Mouse (Mus musculus): ENCODE data around the gene Acin1. TPM values are rescaled to one million over a fixed set of nuclear protein-coding genes. Genes with fewer than 3 reads are reported as not detected.
A peak's percentile ranks its signal among the peaks of the same experiment; 100 is the strongest.
"Not testable (repeated sequence)": the region's sequence is repeated elsewhere in the genome, so short reads cannot be mapped to it uniquely, and the experiment has no call there.

Acin1 gene
- polyA plus RNA-seq, 1 experiment from 2014 or later = 111 TPM

- Histone ChIP-seq H3K4me3 (replicated peaks) (peak overlapping the region; percentile 90), H3K9ac (peak overlapping the region; percentile 82), H3K4me1 (no peaks in the 10 kb centered on the region; the same call in 1 of the 2 replicates), H3K36me3 (peaks cover 12% of the 10 kb centered on the region), H3K27me3 (replicated peaks) (no peaks in the 10 kb centered on the region), H3K27ac (peak overlapping the region; percentile 53), H3K4me2 (peak overlapping the region; percentile 65), H3K9me3 (no peaks in the 10 kb centered on the region)
- WGBS = 1% methylated on average over 38 of the region's 38 CpGs
- ATAC-seq (ENCODE audit: insufficient read depth, low FRiP score, low read depth) = peak; percentile 28; the same call in 1 of the 2 replicates
Measured at GRCm38 (mm10) chr14:54617152-54617896, 69.4 kb downstream of the Acin1 start.

GRCm38 (mm10) chr14:54616226-54616825 is 70.4 kb downstream of the Acin1 start:
- Histone ChIP-seq H3K27me3 (replicated peaks) (no peaks in the 10 kb centered on the region), H3K27ac (no peak overlapping the region), H3K4me2 (0 out of 2 replicates have a peak overlapping the region, but pooled peaks have one; percentile 65), H3K36me3 (peaks cover 16% of the 10 kb centered on the region), H3K4me1 (no peaks in the 10 kb centered on the region; the same call in 1 of the 2 replicates), H3K9ac (no peak overlapping the region), H3K9me3 (no peaks in the 10 kb centered on the region), H3K4me3 (replicated peaks) (no peak overlapping the region)
- WGBS = 93% methylated on average over 16 of the region's 16 CpGs
- ATAC-seq (ENCODE audit: insufficient read depth, low FRiP score, low read depth) = no peak

GRCm38 (mm10) chr14:54614130-54614529 is 72.6 kb downstream of the Acin1 start:
- 89% methylated on average over 16 of the region's 16 CpGs for WGBS
- not testable (repeated sequence) for H3K4me3 ChIP-seq (replicated peaks); H3K9ac ChIP-seq; H3K4me1 ChIP-seq; H3K4me2 ChIP-seq; ATAC-seq (ENCODE audit: insufficient read depth, low FRiP score, low read depth); H3K27me3 ChIP-seq (replicated peaks); H3K9me3 ChIP-seq; H3K27ac ChIP-seq
- peaks cover 16% of the 10 kb centered on the region for H3K36me3 ChIP-seq

GRCm38 (mm10) chr14:54610648-54611047 is 76.1 kb downstream of the Acin1 start:
- H3K36me3 ChIP-seq = peaks cover 16% of the 10 kb centered on the region
- no peaks in the 10 kb centered on the region for H3K27me3 ChIP-seq (replicated peaks)
- WGBS = 79% methylated on average over 6 of the region's 6 CpGs
- H3K9me3 ChIP-seq = no peaks in the 10 kb centered on the region
- no peak overlapping the region for H3K27ac ChIP-seq
- H3K4me2 ChIP-seq = no peak overlapping the region
- H3K9ac ChIP-seq = no peak overlapping the region
- no peaks in the 10 kb centered on the region for H3K4me1 ChIP-seq
- ATAC-seq (ENCODE audit: insufficient read depth, low FRiP score, low read depth) = no peak
- no peak overlapping the region for H3K4me3 ChIP-seq (replicated peaks)

- Histone ChIP-seq H3K9ac (no peak overlapping the region), H3K4me1 (no peaks in the 10 kb centered on the region), H3K27ac (no peak overlapping the region), H3K9me3 (no peaks in the 10 kb centered on the region), H3K27me3 (replicated peaks) (no peaks in the 10 kb centered on the region), H3K36me3 (peaks cover 16% of the 10 kb centered on the region), H3K4me2 (no peak overlapping the region), H3K4me3 (replicated peaks) (no peak overlapping the region)
- 81% methylated on average over 4 of the region's 4 CpGs for WGBS
- ATAC-seq (ENCODE audit: insufficient read depth, low FRiP score, low read depth) = no peak
Measured at GRCm38 (mm10) chr14:54609962-54610361, 76.8 kb downstream of the Acin1 start.

- no peak for ATAC-seq (ENCODE audit: insufficient read depth, low FRiP score, low read depth)
- H3K9me3 ChIP-seq = no peaks in the 10 kb centered on the region
- peaks cover 13% of the 10 kb centered on the region for H3K36me3 ChIP-seq
- 53% methylated on average over 4 of the region's 4 CpGs for WGBS
- no peak overlapping the region; the same call in 1 of the 2 replicates for H3K27ac ChIP-seq
- H3K4me2 ChIP-seq = no peak overlapping the region
- no peak overlapping the region for H3K9ac ChIP-seq
- peaks cover 4% of the 10 kb centered on the region; the same call in 1 of the 2 replicates for H3K4me1 ChIP-seq
- no peak overlapping the region for H3K4me3 ChIP-seq (replicated peaks)
- no peaks in the 10 kb centered on the region for H3K27me3 ChIP-seq (replicated peaks)
Measured at GRCm38 (mm10) chr14:54609245-54609644, 77.5 kb downstream of the Acin1 start.

GRCm38 (mm10) chr14:54607226-54607625 is 79.5 kb downstream of the Acin1 start:
- Histone ChIP-seq H3K9ac (no peak overlapping the region), H3K27me3 (replicated peaks) (no peaks in the 10 kb centered on the region), H3K9me3 (no peaks in the 10 kb centered on the region), H3K4me1 (peaks cover 4% of the 10 kb centered on the region; the same call in 1 of the 2 replicates), H3K36me3 (0 out of 2 replicates have a peak, but pooled peaks cover 4% of the 10 kb centered on the region), H3K27ac (no peak overlapping the region), H3K4me3 (replicated peaks) (no peak overlapping the region), H3K4me2 (no peak overlapping the region)
- no peak for ATAC-seq (ENCODE audit: insufficient read depth, low FRiP score, low read depth)
- 51% methylated on average over 8 of the region's 8 CpGs for WGBS

GRCm38 (mm10) chr14:54605752-54606321 is 80.9 kb downstream of the Acin1 start, which contains the start of gene 4931414P19Rik:
TSS of gene 4931414P19Rik (minus strand) at chr14:54605993.
- Histone ChIP-seq H3K4me1 (peaks cover 4% of the 10 kb centered on the region; the same call in 1 of the 2 replicates), H3K4me3 (replicated peaks) (peak within 1 kb of the TSS; percentile 53), H3K27ac (peak within 1 kb of the TSS; percentile 85), H3K36me3 (no peaks in the 10 kb centered on the region), H3K9ac (peak within 1 kb of the TSS; percentile 46; the same call in 1 of the 2 replicates), H3K9me3 (no peaks in the 10 kb centered on the region), H3K4me2 (peak within 1 kb of the TSS; percentile 69), H3K27me3 (replicated peaks) (no peaks in the 10 kb centered on the region)
- ATAC-seq (ENCODE audit: insufficient read depth, low FRiP score, low read depth) = peak; percentile 59
- WGBS = under 1% methylated on average over 38 of the region's 39 CpGs

GRCm38 (mm10) chr14:54603686-54604085 is 83.0 kb downstream of the Acin1 start:
- Histone ChIP-seq H3K4me3 (replicated peaks) (peak overlapping the region; percentile 59), H3K9ac (no peak overlapping the region)

GRCm38 (mm10) chr14:54603038-54603654 is 83.6 kb downstream of the Acin1 start:
- Histone ChIP-seq H3K9ac (peak overlapping the region; percentile 58; the same call in 1 of the 2 replicates), H3K27me3 (replicated peaks) (no peaks in the 10 kb centered on the region), H3K9me3 (no peaks in the 10 kb centered on the region), H3K27ac (peak overlapping the region; percentile 93), H3K4me3 (replicated peaks) (peak overlapping the region; percentile 59), H3K36me3 (no peaks in the 10 kb centered on the region), H3K4me1 (peaks cover 4% of the 10 kb centered on the region; the same call in 1 of the 2 replicates), H3K4me2 (peak overlapping the region; percentile 53)
- WGBS = under 1% methylated on average over 46 of the region's 46 CpGs
- peak; percentile 98 for ATAC-seq (ENCODE audit: insufficient read depth, low FRiP score, low read depth)

More at GRCm38 (mm10) chr14:54603686-54604085, 83.0 kb downstream of the Acin1 start:
- H3K9me3 ChIP-seq = no peaks in the 10 kb centered on the region
- 81% methylated on average over 8 of the region's 8 CpGs for WGBS
- H3K27ac ChIP-seq = peak overlapping the region; percentile 42; the same call in 1 of the 2 replicates
- H3K36me3 ChIP-seq = no peaks in the 10 kb centered on the region
- H3K4me2 ChIP-seq = peak overlapping the region; percentile 53
- no peak for ATAC-seq (ENCODE audit: insufficient read depth, low FRiP score, low read depth)
- H3K27me3 ChIP-seq (replicated peaks) = no peaks in the 10 kb centered on the region
- peaks cover 4% of the 10 kb centered on the region; the same call in 1 of the 2 replicates for H3K4me1 ChIP-seq

GRCm38 (mm10) chr14:54602613-54603012 is 84.1 kb downstream of the Acin1 start:
- no peaks in the 10 kb centered on the region for H3K36me3 ChIP-seq
- H3K27ac ChIP-seq = peak overlapping the region; percentile 93
- peak overlapping the region; percentile 53 for H3K4me2 ChIP-seq
- no peak for ATAC-seq (ENCODE audit: insufficient read depth, low FRiP score, low read depth)
- peak overlapping the region; percentile 59 for H3K4me3 ChIP-seq (replicated peaks)
- 38% methylated on average over 4 of the region's 4 CpGs for WGBS
- H3K9ac ChIP-seq = peak overlapping the region; percentile 58; the same call in 1 of the 2 replicates
- H3K9me3 ChIP-seq = no peaks in the 10 kb centered on the region
- peaks cover 4% of the 10 kb centered on the region; the same call in 1 of the 2 replicates for H3K4me1 ChIP-seq
- no peaks in the 10 kb centered on the region for H3K27me3 ChIP-seq (replicated peaks)

Measured in stomach, embryonic 15.5 days (tissue).